Mouse (Mus musculus) spleen, adult 2 months (tissue): ENCODE data around the gene Itga5.

Experiments used
- CTCF ChIP-seq: fragments of 200-500 bp; IDR thresholded peaks from 2 replicates; pipeline ENCODE4 v1.5.1; 2011; ENCODE audit warnings: mild to moderate bottlenecking, inconsistent platforms; ENCODE audit not compliant: insufficient read depth, insufficient read length, insufficient replicate concordance; ENCODE audit errors: extremely low read depth
- POLR2A ChIP-seq: fragments of 200-500 bp; IDR thresholded peaks from 2 replicates; pipeline ENCODE4 v1.6.1; 2011; ENCODE audit warnings: low read depth, low read length, inconsistent platforms

DNA sequence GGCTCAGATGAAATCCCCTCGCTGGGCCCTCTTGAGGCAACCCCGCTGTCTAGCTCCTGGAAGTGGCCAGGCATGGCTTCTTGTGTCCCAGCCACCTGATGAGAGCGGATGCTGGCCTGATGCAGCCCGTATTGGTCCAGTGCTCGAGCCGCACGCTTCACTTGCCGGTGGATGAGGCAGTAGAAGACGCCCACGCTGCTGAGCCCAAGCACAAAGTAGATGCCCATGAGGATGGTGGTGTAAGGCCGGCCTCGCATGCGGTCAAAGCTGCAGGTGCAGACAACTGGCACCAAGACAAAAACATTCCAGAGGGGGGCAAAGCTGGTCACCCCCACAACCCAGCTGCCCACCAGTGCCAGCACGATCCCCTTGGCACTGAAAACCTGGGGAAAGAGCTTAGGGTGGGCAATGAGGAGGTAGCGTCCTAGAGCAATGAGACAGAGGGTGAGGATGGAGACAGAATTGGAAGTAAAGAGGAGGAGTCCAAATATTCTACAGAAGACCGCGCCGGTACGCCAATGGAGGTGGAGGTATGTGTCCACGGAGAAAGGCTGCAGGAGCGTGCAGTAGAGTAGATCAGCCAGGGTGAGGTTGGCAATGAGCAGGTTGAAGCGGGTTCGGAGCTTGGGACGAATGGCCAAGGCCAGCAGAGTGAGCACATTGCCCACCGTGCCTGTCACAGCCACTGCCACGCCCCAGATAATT, 57.5 kb downstream of the Itga5 start:
- TF ChIP-seq CTCF (no peak), POLR2A (no peak)
